Mouse (Mus musculus) gastrocnemius, adult 8-10 months (tissue): ENCODE measurements around the gene Znfx1. TPM values are rescaled to one million over a fixed set of nuclear protein-coding genes. Genes with fewer than 3 reads are reported as not detected.

Source experiments
- DNase-seq, 2 experiments: peaks; one replicate each; pipeline ENCODE4 v3.0.0; 2022; ENCODE audit warnings: low spot score in 2 of 2
- total RNA-seq, 4 experiments: library from RNA; stranded (reverse); gene quantifications; 2 replicates each; pipeline ENCODE4 v1.2.4; 2022

Znfx1 gene
- total RNA-seq, 4 experiments from 2014 or later, result 26.7 to 32.5 (median 28.5) TPM

DNA sequence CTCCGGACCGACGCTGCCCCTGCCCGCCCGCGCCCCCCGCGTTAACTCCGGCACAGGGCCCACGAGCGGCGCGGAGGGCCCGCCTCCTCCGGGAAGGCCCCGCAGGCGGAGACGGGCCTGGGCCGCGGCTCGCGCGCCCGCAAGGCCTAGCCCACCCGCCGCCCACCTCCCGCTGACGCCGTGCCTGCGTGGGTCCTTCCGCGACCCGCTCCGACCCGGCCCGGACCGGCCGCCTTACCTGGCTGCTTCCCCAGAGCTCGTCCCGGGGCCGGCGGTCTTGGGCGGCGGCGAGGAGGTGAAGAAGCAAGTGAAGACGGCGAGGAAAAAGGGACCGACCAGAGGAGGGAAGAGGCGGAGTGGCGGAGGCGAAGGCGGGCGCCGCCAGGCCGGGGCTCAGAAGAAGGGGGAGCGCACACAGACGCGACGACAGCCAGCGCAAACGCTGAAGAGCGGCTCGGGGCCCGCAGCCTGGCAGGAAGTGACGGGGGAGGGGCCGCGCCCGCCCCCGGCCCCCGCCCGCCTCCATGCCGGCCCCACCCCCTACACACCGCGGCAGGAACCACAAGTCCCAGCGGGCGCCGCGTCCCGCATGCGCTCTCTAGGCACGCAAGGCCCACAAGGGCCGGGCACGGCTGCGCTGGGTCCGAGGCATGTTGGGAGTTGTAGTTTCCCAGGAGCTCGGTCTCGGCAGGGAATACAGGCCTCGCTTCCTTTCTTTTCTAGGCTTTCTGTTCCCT is 66.9 kb downstream of the Znfx1 start, which contains the start of gene Stau1:
TSS of gene Stau1 (minus strand) at position 504 of the 737 bp plus-strand sequence.
- DNase-seq, result peak; percentile 90 to 96

DNA sequence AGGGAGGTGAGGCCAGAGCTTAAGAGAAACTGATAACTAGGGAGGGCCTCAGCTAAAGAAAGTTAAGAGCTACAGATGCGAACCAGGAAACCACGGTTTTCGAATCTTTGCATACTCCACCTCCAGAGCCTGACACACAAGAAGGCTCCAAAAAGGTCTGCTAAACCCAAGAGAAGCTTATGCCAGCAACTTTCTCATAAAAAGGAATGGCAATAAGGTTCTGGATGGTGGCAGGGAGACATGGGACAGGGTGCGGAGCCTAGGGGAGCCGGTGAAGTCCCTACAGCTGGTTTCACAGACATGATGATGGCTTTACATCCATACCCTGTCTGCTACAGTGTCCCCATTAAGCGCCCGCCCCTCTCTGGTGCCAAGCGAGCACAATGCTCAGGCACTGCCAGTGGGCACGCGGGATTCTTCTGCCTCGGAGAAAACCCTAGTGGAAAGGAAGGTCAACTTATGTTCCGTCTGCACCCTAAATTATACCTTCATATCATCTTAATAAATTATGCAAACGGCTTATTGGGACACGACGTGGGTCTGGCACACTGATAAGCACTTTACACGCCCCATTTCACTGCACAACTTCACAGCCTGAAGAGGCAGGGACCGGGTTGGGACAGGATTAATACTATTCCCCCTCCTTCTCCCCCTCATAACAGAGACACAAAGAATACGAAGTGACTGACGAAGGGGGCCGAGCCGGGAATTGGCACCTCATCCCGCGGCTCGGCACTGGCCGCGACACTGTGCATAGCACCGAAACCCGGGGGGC is 67.6 kb downstream of the Znfx1 start:
- no peak for DNase-seq

DNA sequence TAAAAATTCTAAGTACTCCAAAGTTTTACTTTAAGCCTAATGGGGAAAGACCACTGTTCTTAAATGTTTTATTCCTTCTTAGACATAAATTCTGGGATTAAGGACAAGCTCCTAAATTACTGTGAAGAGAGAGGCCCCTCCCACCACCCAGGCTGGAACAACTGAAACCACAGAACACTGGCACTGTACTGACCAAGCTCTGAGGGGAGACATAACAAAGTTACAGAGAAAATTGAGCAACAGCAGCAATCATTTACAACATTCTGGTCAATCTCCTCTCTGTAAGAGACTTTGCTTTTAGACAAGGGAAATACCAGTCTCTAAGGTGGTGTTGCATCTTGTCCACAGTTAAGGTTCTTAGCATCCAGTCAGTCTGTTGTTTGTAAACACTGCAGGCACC is 70.9 kb downstream of the Znfx1 start:
- no peak for DNase-seq

DNA sequence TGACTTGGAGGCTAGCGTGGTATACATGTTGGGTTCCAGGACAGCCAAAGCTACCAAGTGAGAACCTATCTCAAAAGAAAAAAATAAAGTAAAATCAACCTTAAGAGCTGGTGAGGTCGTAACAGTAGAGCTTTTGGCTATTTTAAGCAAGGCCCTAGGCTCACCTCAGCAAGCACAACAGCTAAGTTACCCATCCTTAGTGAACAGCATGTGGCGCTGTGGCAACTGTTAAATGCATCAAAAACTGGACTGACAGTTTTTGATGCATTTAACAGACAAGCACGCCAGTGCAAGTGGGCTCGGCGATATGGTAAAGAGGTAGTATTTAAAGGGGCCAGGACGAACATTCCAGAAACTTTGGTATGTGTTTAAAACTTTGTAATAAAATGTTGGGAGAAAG is 72.0 kb downstream of the Znfx1 start:
- no peak for DNase-seq

Other genes starting within 250 kb of the Znfx1 start
- 10 to 100 TPM; 51.5 to 63.7 (median 53.4) TPM for gene Cse1l, start 157.0 kb downstream of the Znfx1 start, total RNA-seq
- 10 to 100 TPM; 33.3 to 37.3 (median 35.2) TPM for gene Stau1, start 66.7 kb downstream of the Znfx1 start, total RNA-seq
- gene Ddx27, start 47.8 kb downstream of the Znfx1 start, total RNA-seq, result 10 to 100 TPM in 2 of 4 experiments, 1 to 10 TPM in 2; 8.0 to 12.5 (median 9.8) TPM
- gene Kcnb1, start 127.1 kb upstream of the Znfx1 start, total RNA-seq, result 10 to 100 TPM; 15.8 to 28.1 (median 25.7) TPM
- 1 to 10 TPM; 1.1 to 3.3 (median 1.9) TPM for gene Ptgis, start 177.6 kb upstream of the Znfx1 start, total RNA-seq